Mouse (Mus musculus) forebrain, embryonic 16.5 days (tissue): ENCODE data around the gene Chuk. TPM values are rescaled to one million over a fixed set of nuclear protein-coding genes. Genes with fewer than 3 reads are reported as not detected.

Experiments used
- ATAC-seq: fragments of 200-750 bp; cut with Nextera tagmentation; 2 replicates; pipeline ENCODE4 v1.8.0; 2017; ENCODE audit warnings: mild to moderate bottlenecking, moderate library complexity
- H3K27ac ChIP-seq: fragments of 300-500 bp; sonication (generic); 2 replicates; pipeline ENCODE4 v1.5.1; 2014; ENCODE audit warnings: low read length, control low read depth
- H3K27me3 ChIP-seq: fragments of 300-500 bp; sonication (generic); replicated peaks from 2 replicates; pipeline ENCODE4 v1.6.1; 2014; ENCODE audit warnings: low read length; ENCODE audit not compliant: control insufficient read depth, insufficient read depth
- H3K36me3 ChIP-seq: fragments of 300-500 bp; sonication (generic); 2 replicates; pipeline ENCODE4 v1.6.1; 2014; ENCODE audit not compliant: control insufficient read depth, insufficient read depth
- H3K4me1 ChIP-seq: fragments of 300-500 bp; sonication (generic); replicated peaks from 2 replicates; pipeline ENCODE4 v1.6.1; 2014; ENCODE audit warnings: low read length; ENCODE audit not compliant: control insufficient read depth, insufficient read depth
- H3K4me2 ChIP-seq: fragments of 300-500 bp; sonication (generic); 2 replicates; pipeline ENCODE4 v1.6.1; 2014; ENCODE audit warnings: mild to moderate bottlenecking, low read length, control low read depth
- H3K4me3 ChIP-seq: fragments of 300-500 bp; sonication (generic); replicated peaks from 2 replicates; pipeline ENCODE4 v1.5.1; 2014; ENCODE audit warnings: mild to moderate bottlenecking, low read length, control low read depth
- H3K9ac ChIP-seq: fragments of 300-500 bp; sonication (generic); replicated peaks from 2 replicates; pipeline ENCODE4 v1.6.1; 2014; ENCODE audit warnings: low read depth, low read length, control low read depth
- H3K9me3 ChIP-seq: fragments of 300-500 bp; sonication (generic); 2 replicates; pipeline ENCODE4 v1.6.1; 2016; ENCODE audit warnings: low read length; ENCODE audit not compliant: control insufficient read depth
- WGBS: fragments of 180-500 bp; shearing (Covaris S2); extraction: QIAGEN DNeasy Blood & Tissue Kit; methylation state at CpG from one replicate; pipeline ENCODE4 v1.1.7; 2014; 5-methylcytosine and 5-hydroxymethylcytosine counted together
- polyA plus RNA-seq: library from polyadenylated mRNA; unstranded; fragments of >200 nt; fragmentation: Nextera tagmentation; extraction: Ambion mirVana; gene quantifications from 2 replicates; pipeline ENCODE4 v1.2.1, GENCODE M21; 2015

Chuk gene
- 61.7 and 72.4 TPM in 2 replicates for polyA plus RNA-seq

DNA sequence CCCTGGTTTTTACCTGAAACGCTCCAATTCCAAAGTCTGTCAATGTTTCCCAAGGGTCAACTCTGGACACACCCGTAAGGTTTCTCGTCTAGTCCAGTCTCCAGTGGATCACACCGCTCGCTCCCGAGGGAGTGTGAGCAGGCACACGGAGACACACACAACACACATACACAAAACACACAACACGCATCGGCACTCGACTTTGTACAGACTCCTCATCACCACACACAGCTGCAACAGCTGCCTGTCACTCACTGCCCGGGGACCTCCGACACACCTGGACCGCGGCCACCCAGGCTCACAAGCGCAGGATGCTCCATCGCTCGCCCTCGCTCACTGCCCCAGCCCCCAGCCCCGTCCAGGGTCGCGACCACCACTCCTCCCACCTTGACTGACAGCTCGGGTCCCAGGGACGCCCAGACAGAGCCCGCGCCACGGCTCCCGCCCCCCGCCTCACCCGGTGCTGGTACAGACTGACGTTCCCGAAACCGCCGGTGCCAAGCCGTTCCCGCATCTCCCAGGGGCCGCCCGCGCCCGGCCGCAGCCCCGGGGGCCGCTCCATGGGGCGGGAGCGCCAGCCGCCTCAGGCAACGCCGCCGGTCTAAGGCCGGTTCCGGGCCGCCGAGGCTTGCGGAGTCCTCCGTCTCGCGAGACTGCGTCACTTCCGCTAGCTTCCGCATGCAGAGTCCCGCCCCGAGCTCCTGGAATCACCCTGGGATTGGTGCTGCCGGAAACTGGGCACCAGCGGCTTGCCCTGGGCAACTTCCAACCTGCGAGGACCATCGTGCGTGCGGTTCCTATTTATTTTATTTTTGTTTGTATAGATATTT, at the start of gene Chuk:
Gene Chuk (minus strand): TSS at position 650 of the 830 bp plus-strand sequence.
- Histone ChIP-seq H3K4me1 (peaks cover 21% of the 10 kb centered on the region), H3K27ac (peak within 1 kb of the TSS; percentile 55), H3K4me3 (peak within 1 kb of the TSS; percentile 89), H3K4me2 (peak within 1 kb of the TSS; percentile 96), H3K36me3 (peaks cover 7% of the 10 kb centered on the region), H3K9ac (peak within 1 kb of the TSS; percentile 98), H3K27me3 (no peaks in the 10 kb centered on the region), H3K9me3 (no peaks in the 10 kb centered on the region)
- ATAC-seq, result peak; percentile 100
- under 1% methylated on average over 64 of the region's 67 CpGs for WGBS

DNA sequence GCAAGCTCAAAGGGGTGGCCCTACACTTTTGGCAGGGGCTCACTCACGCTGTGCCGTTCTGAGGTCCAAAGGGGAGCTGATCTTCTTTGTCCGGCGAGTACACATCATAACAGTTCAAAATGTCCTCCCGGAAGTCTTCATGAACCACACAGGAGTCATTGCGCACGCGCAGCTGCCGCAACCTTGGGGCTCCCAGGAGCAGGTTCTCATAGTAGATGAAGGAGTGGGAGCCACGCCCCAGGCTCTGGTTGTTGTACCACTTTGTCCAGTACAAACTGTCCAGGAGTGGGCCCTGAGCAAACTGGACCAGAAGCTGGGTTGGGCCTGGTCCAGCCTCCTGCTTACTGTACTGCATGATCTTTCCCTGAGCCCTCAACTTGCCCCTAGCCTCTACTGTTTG, 49.7 kb upstream of the Chuk start:
- Histone ChIP-seq H3K4me1 (no peaks in the 10 kb centered on the region), H3K36me3 (no peaks in the 10 kb centered on the region), H3K4me2 (no peak overlapping the region), H3K9me3 (no peaks in the 10 kb centered on the region), H3K27ac (no peak overlapping the region), H3K4me3 (no peak overlapping the region), H3K9ac (no peak overlapping the region), H3K27me3 (peaks cover 4% of the 10 kb centered on the region; the same call in 1 of the 2 replicates)
- 92% methylated on average over 10 of the region's 10 CpGs for WGBS
- no peak for ATAC-seq

DNA sequence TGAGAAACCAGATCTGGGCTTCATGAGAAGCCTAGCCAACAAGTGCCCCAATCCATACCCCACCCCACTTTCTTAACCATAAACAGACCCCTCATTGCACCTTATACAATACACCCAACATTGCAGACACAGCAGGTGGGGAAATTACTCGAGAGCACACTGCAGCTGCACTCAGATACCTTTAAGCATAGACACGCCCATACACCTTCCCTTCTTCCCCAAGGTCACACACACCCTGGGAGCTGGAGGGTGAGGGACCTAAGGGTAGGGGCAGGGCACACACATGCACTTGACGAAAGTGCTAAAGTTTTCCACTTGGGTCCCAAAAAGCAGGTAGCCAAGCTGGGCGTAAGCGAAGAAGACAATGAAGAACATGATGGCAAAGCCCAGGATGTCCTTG, 46.5 kb upstream of the Chuk start:
- no peaks in the 10 kb centered on the region for H3K9me3 ChIP-seq
- no peak overlapping the region for H3K4me3 ChIP-seq
- 84% methylated on average over 5 of the region's 5 CpGs for WGBS
- H3K36me3 ChIP-seq, result no peaks in the 10 kb centered on the region
- no peak overlapping the region for H3K4me2 ChIP-seq
- H3K27ac ChIP-seq, result no peak overlapping the region
- peaks cover 7% of the 10 kb centered on the region; the same call in 1 of the 2 replicates for H3K27me3 ChIP-seq
- ATAC-seq, result no peak
- H3K9ac ChIP-seq, result no peak overlapping the region
- no peaks in the 10 kb centered on the region for H3K4me1 ChIP-seq

DNA sequence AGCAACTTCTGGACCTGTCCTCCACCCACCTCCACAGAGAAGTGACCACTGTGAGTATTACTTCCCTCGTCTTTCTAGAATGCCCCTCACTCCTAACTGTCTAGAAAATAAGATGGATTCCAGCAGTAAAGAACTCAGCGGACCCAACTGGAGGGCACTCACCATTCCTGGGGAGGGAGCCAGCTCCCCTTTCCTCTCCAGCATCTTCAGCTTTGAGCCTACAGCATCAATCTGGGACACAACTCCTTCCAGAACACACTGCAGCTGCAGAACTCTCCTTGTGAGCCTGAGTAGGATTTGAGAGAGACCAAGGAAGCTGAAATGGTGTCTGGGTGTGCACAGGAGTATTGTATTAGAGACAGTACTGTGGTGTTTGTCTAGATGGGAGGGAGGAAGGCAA, 41.7 kb upstream of the Chuk start:
- no peaks in the 10 kb centered on the region for H3K36me3 ChIP-seq
- ATAC-seq, result no peak
- WGBS, result 83% methylated on average over 2 of the region's 2 CpGs

DNA sequence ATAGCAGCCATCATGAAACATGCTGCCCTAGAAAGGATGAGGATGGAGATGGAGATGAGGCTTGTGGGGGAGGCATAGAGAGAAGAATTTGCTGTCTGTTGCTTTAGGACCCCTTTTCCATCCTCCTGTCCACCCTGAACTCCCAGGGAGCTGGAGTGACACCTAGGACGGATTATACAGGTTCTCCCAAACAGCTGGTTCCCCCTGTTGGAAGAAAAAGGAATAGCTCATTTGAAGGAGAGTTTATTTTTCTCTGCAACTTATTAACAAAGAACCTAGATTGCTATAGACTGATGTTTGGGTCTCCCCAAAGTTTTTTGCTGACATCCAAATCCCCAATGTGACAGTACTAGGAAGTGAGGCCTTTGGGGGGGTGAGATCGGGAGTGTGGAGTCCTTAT, 41.1 kb upstream of the Chuk start:
- Histone ChIP-seq H3K36me3 (no peaks in the 10 kb centered on the region), H3K9me3 (no peaks in the 10 kb centered on the region), H3K9ac (no peak overlapping the region), H3K4me2 (no peak overlapping the region), H3K4me3 (no peak overlapping the region), H3K27me3 (peaks cover 4% of the 10 kb centered on the region; the same call in 1 of the 2 replicates), H3K4me1 (peaks cover 18% of the 10 kb centered on the region), H3K27ac (no peak overlapping the region)
- no peak for ATAC-seq
- 37% methylated on average over 2 of the region's 2 CpGs for WGBS

More for the DNA sequence above, 41.7 kb upstream of the Chuk start:
- H3K4me3 ChIP-seq, result no peak overlapping the region
- H3K4me1 ChIP-seq, result peaks cover 18% of the 10 kb centered on the region
- H3K9me3 ChIP-seq, result no peaks in the 10 kb centered on the region
- peaks cover 4% of the 10 kb centered on the region; the same call in 1 of the 2 replicates for H3K27me3 ChIP-seq
- no peak overlapping the region for H3K4me2 ChIP-seq
- no peak overlapping the region for H3K27ac ChIP-seq
- no peak overlapping the region for H3K9ac ChIP-seq

DNA sequence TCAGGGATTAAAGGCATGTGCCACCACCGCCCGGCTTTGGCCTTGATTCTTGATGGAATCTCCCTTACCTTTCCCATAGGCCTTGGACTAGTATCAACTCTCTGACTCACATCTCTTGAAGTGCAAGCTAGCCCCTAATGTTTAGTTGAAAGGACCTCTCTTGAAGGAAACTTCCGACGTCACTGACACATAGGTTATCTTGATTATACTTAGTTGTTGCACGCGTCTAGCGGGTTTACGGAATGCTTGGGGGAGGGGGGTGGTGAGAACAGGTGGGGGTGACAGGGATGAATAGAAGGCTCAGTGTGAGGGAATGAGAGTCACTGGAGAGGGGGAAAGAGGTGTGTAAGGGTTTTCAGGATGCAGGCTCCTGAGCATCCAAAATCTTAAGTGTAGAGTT, 39.7 kb upstream of the Chuk start:
- 93% methylated on average over 8 of the region's 8 CpGs for WGBS
- no peak for ATAC-seq
- no peak overlapping the region for H3K9ac ChIP-seq
- no peak overlapping the region for H3K4me2 ChIP-seq
- H3K27me3 ChIP-seq, result peaks cover 2% of the 10 kb centered on the region; the same call in 1 of the 2 replicates
- H3K36me3 ChIP-seq, result peaks cover 8% of the 10 kb centered on the region
- H3K27ac ChIP-seq, result no peak overlapping the region
- peaks cover 18% of the 10 kb centered on the region for H3K4me1 ChIP-seq
- H3K9me3 ChIP-seq, result no peaks in the 10 kb centered on the region
- H3K4me3 ChIP-seq, result no peak overlapping the region

DNA sequence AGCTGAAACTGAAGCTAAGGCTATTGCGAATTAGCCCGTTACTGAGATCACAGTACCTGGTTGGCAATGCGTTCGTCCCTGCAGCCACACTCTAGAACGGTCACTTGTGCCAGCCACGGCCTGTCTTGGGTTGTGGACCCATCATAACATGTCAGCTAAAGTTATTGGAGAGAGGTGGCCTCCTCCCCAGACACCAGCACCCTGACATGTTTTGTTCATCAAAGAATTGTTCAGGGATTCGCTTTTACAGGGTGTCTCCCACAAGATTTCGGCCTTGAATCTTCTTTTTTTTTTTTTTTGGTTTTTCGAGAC, 39.2 kb upstream of the Chuk start:
- Histone ChIP-seq H3K4me3 (peak overlapping the region; percentile 77), H3K27ac (no peak overlapping the region)
- ATAC-seq, result peak; percentile 63

DNA sequence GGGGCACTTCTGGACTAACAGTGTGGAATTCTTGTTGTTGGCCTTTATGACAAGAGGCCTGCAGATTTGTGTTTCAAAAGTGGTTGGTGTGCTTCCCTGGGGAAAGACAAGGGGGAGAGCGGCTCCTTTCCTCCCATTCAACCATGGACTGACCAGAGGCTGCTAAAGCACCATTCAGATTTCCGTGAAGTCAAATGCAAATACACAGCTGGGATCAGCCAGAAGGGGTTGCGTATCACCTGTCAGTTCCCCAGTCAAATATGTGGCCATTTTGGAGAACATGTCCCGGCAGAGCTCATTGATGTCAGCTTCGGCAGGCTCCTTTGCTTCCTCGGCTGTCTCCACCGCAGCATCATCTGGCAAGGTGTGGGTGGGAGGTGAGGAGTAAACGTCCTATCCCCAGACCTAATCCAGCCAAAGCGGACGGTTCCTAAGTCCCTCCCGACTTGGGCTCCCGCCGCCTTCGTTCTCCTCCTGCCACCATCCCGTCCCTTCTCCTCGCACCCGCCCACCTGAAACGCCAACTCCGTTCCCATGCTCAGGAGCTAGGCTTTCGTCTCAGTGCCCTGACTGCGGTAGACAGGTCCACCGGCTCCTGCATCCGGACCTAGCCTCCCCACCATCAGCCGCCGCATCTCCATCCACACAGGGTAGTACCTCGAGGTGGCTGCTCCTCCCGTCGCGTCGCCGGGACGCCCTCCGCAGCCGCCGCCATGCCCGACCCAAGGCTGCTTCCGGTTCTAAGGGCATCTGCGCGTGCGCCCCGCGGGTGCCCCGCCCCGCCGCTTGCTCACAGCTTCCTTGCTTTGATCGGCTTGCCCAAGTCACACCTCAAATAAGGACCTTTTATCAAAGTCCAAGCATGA, 38.7 kb upstream of the Chuk start, which contains the start of gene Bloc1s2:
Gene Bloc1s2 (minus strand): TSS at position 745 of the 866 bp plus-strand sequence.
- H3K36me3 ChIP-seq, result peaks cover 17% of the 10 kb centered on the region
- H3K9me3 ChIP-seq, result no peaks in the 10 kb centered on the region
- H3K4me2 ChIP-seq, result peak within 1 kb of the TSS; percentile 76
- H3K4me3 ChIP-seq, result peak within 1 kb of the TSS; percentile 77
- H3K9ac ChIP-seq, result peak within 1 kb of the TSS; percentile 84
- no peaks in the 10 kb centered on the region for H3K27me3 ChIP-seq
- peak; percentile 96 for ATAC-seq
- peak within 1 kb of the TSS; percentile 31; the same call in 1 of the 2 replicates for H3K27ac ChIP-seq
- H3K4me1 ChIP-seq, result peaks cover 18% of the 10 kb centered on the region
- WGBS, result 2% methylated on average over 46 of the region's 46 CpGs

More for the DNA sequence above, 39.2 kb upstream of the Chuk start:
- peak overlapping the region; percentile 84; the same call in 1 of the 2 replicates for H3K9ac ChIP-seq
- WGBS, result 62% methylated on average over 9 of the region's 9 CpGs
- H3K4me1 ChIP-seq, result peaks cover 18% of the 10 kb centered on the region
- no peaks in the 10 kb centered on the region for H3K27me3 ChIP-seq
- no peaks in the 10 kb centered on the region for H3K9me3 ChIP-seq
- H3K4me2 ChIP-seq, result peak overlapping the region; percentile 76
- peaks cover 12% of the 10 kb centered on the region for H3K36me3 ChIP-seq

DNA sequence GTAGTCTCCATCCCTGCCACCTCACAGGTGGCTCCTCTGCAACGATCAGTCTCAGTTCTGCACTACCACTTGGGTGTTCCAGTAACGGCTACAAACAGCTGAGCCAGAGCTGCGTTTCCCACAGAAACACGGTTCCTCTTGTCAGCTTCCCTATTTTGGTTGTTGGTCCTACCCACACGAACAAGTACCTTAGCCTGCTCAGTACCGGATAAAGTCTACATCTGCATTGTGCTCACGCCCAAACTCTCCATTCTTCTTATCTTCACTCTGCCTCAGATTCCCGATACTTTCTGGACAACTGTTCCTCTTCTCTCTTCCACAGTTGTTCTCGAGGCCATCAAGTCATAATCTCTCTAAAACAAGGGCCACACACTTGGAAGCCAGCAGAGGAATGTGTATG, 37.1 kb upstream of the Chuk start:
- Histone ChIP-seq H3K9ac (no peak overlapping the region), H3K36me3 (peaks cover 21% of the 10 kb centered on the region), H3K4me2 (no peak overlapping the region), H3K9me3 (no peaks in the 10 kb centered on the region), H3K27ac (no peak overlapping the region), H3K4me1 (peaks cover 18% of the 10 kb centered on the region), H3K4me3 (no peak overlapping the region), H3K27me3 (no peaks in the 10 kb centered on the region)
- WGBS, result 91% methylated on average over 9 of the region's 9 CpGs
- no peak for ATAC-seq
